Mouse (Mus musculus) lung, postnatal 4 days (tissue): ENCODE measurements at regions not wholly inside any gene's neighbourhood (a gene's known extent, or its start where the extent isn't known, plus 50 kb on each side); places are given as distances from the start of the nearest gene placed in this dataset.
A peak's percentile ranks its signal among the peaks of the same experiment; 100 is the strongest.

Source experiments
- DNase-seq, 2 experiments: peaks; one replicate each; pipeline ENCODE4 v3.0.0; 2021

DNA sequence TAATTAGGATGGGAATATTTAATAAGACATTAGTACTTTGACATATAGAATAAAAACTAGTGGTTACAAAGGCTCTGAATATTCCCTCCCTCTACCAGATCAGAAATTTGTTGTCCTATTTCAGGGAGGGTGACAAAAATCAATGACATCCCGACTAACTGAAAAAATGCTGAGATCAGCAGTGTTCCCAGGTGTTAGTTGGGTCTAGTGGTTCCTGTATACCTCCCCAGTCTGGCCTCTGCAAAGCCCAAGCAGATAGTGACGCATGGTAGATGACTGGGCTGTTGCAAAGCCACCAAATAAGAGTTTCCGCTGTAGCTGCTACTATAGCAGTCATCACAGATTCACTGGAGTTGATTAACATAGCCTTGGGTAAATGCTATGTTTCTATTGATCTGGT is 59.9 kb upstream of the Gm4791 start:
- no peak for DNase-seq

DNA sequence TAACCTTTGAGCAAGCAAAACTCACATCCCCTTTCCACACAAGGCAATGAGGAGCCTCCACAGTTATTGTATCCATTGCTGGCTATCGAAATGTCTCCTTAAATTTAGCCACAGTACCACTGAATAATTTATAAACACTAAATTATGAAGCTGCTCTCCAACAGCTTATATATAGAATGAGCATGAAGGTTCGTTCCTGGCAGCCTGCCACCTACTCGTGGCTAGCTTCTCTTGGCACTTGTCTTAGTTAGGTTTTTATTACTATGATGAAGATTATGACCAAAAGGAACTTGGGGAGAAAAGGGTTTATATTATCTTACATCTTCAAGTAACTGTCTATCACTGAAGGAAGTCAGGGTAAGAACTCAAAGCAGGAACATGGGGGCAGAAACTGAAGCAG is 72.9 kb upstream of the Gm4791 start:
- DNase-seq: no peak

GRCm38 (mm10) chr9:46920081-46920480 is 78.5 kb upstream of the Gm4791 start:
- DNase-seq: no peak

DNA sequence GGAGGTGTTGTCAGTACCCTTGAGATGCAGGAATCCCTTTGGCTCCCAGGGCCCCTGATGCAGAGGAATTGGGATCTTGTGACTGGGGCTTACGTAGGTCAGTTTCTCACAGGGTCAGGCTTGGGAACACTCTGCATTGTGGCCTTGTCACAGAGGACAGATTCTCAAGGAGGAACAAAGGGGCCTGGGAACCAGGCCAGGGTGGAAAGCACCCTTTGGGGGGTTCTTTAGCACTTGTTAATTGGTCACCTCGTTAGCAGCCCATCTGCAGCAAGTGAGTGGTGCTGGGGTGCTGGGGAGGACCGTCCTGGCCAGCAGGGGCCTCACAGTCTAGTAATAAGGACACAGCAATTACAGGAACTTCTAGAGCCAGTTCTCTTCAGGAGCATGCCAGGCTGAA is 85.3 kb upstream of the Gm4791 start:
- DNase-seq: peak in 1 of 2 experiments; percentile 25

DNA sequence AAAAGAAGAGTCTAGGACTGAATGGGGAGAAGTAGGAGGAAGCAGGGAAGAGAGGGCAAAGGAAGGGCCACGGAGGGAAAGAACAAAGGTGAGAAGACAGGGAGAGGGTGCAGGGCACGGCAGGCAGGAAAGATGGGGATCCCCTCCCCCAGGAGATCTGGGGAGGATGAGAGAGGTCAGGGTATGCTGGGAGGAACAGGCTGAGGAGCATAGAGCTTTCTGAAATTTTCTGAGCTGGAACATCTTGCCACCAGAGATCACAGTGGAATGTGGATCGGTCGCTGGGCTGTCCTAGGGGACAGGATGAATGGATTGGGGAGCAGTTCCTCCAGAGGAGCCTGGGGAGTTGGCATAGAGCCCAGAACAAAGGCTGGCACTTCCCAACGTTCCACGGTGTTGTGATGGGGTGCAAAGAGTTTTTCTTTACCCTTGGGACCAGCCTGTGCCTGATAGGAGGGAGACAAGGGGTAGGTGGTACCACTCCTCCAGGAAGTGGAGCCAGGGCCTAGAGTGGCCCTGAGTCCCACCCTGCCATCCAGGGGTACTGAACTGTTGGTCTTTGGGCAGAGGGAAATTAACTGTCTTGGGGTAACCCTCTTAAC is 89.0 kb upstream of the Gm4791 start:
- DNase-seq: no peak

- DNase-seq: no peak
These were observed 93.5 kb upstream of the Gm4791 start for GRCm38 (mm10) chr9:46905081-46905480.

- DNase-seq: peak in 1 of 2 experiments; percentile 29
These were observed 94.9 kb upstream of the Gm4791 start for GRCm38 (mm10) chr9:46903491-46904220.

DNA sequence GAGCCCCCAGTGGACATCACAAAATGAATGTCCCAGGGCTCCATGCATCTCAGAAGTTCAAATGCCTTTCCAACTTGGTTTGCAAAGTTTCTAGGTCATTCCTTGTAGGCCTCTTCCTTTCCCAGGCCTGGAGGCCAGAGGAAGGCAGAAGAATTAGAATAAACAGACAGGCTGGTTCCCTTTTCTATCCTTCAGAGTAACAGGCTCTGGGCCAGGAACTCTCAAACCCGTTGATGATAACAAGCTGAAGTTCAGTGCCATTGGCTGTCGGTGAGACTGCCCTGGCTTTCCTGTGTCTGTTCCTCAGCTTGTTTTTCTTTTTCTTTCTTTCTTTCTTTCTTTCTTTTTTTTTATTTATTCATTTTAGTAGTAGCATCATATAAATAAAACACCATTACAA is 99.3 kb upstream of the Gm4791 start:
- no peak for DNase-seq

DNA sequence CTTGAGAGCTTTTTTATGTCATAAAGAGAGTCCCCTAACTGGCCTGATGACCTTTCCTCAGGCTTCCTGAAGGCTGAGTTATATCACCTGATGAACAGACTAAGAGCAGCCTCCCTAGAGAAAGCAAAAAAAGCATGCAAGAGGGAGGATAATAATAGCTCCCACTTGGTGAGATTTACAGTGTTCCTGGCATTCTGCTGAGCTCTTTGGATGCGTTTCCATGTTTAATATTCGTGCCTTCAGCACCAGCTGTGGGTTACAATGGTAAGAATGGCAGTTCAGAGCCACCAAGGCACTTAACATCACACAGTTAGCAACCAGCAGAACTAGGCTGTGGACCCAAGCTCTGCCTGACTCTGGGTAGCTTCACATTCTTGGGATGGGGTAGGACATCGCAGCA is 100.4 kb upstream of the Gm4791 start:
- no peak for DNase-seq

- no peak for DNase-seq
These were observed 106.7 kb upstream of the Gm4791 start for GRCm38 (mm10) chr9:46891829-46892228.

DNA sequence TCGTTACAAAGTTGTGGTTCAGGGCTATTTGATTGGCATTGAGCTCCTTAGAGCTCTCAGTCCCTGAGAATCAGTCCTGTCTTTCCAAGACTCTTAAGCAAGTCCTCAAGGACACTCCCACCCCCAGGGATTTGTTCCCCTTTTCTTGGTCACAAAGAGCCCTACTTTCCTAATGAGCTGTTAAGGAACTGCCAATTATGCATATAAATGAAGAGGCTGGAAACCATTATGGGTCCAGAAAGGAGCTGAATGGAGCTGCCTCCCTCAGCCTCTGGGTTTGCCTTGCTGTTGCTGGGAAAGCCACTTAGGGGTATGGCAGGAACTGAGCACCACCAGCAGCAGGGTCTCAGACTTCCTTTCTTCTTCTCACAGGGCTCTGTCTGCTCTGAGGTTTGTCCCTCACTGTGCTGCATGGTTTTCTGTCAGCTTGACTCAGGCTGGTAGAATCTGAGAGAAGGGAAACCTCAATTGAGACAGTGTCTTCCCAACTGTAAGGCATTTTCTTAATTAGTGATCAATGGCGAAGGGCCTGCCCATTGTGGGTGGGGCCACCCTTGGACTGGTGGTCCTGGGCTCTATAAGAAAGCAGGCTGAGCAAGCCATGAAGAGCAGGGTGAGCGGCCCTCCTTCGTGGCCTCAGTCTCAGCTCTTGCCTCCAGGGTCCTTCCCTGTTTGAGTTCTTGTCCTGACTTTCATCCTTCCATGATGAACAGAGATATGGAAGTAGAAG is 108.4 kb upstream of the Gm4791 start:
- DNase-seq: no peak

- no peak for DNase-seq
These were observed 127.1 kb upstream of the Gm4791 start for GRCm38 (mm10) chr9:46871211-46871994.

- no peak for DNase-seq
These were observed 134.6 kb upstream of the Gm4791 start for GRCm38 (mm10) chr9:46863934-46864333.

DNA sequence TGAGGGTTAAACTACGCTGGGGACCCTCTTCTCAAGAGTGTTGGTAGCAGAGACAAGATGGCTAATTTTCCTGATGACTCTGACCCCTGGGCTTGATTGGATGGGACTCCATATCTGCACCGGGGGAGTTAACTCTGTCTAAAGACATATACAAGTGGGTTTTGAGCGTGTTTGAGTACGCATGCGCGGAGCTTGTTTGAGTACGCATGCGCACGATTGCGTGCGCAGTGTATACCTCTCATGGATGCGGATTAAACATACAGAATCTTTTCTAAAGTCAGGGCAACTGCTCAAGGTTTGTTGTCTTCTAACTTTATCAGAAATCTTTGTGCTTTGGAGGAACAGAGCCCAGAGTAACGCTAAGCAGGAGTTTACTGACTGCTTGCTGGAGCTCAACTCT is 146.8 kb upstream of the Gm4791 start:
- DNase-seq: no peak

DNA sequence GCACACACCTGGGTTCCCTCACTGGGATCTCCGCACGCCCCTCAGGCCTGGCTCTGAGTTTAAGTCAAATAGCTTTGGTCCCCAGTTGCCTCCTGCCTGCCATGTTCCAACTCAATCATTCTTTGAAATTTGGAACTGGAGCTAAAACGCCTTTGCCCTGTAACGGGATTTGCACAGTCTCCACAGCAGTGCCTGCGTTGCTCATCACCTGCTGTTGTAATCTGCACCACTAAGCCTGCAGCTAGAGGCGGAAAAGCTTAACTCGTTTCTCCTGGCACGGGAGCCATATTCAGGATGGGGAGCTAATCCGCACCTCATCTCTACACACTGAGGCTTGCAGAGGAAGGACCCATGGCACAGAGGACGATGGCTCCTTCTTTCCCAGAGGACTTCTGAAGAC is 147.2 kb upstream of the Gm4791 start:
- no peak for DNase-seq

DNA sequence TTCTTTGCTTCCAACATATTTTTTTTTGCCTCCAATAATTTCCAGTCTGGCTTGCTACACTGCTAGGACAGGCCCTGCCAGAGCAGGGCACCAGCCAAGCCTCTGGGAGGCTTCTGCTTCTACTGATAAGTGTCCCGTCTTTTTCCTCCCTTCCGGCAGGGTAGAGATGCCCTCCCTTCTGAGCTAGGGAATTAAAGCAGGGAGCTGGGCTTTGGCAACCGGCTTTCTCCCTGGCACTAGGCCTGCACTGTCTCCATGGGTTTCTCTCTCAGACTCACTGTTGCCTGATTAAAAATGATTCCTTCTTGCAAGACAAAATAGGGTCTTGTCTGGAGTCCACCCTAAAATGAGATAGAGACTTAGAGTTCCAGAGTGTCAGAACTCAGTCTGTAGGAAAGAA is 153.3 kb upstream of the Gm4791 start:
- DNase-seq: no peak

GRCm38 (mm10) chr9:46843781-46844180 is 154.8 kb upstream of the Gm4791 start:
- no peak for DNase-seq

- DNase-seq: no peak
These were observed 157.0 kb upstream of the Gm4791 start for GRCm38 (mm10) chr9:46841571-46841970.

GRCm38 (mm10) chr9:46835261-46835660 is 163.3 kb upstream of the Gm4791 start:
- no peak for DNase-seq

DNA sequence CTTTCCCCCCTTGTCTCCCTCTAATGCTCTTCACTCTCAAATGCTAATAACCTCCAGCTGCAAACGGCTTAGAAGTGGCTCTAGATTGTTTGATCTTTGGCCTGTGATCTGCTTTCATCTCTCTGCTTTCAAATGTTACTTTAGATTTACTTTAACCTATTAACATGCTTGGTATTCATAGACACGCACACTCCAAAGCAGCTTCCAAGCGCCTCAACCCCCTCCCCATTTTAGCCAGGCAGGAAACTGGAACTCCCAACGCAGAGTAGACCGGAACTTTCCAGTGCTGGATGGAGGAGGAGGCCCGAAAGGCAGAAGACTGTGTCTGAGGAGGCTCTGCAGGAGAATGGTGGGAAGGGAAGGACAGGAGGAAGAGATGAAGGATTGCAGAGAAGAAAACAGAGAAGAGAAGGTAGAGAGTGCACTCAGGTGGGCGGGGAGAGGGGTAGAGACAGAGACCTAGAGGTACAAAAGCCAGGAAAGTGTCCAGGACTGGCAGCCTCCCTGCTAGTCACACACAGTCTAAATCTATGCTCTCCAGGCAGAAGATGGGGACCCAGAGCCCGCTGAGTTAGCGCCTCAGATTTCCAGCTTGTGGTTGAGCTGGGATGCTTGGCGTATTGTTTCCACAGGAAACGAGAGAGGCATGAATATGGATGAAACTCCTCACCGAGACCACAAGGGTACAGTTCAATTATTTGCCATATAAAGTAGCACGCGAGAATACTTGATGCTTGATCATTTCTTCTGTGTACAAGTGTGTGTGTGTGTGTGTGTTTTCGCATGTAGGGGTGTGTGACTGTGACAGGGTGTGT is 167.6 kb upstream of the Gm4791 start:
- DNase-seq: no peak

GRCm38 (mm10) chr9:46830316-46830715 is 168.2 kb upstream of the Gm4791 start:
- DNase-seq: no peak

- DNase-seq: no peak
These were observed 173.8 kb upstream of the Gm4791 start for GRCm38 (mm10) chr9:46824703-46825102.
